Mouse (Mus musculus) kidney, adult 11 months (tissue): Measurements from ENCODE around the gene Gm20388.

Source experiments
- DNase-seq: peaks from one replicate; pipeline ENCODE4 v3.0.0; 2022

Gene Gm20388

GRCm38 (mm10) chr8:122871663-122872062 lies 2961.0 kb downstream of the Gm20388 start:
- DNase-seq, result no peak

GRCm38 (mm10) chr8:122873171-122873570 lies 2962.5 kb downstream of the Gm20388 start:
- DNase-seq, result no peak

GRCm38 (mm10) chr8:122875186-122875585 lies 2964.5 kb downstream of the Gm20388 start:
- no peak for DNase-seq

GRCm38 (mm10) chr8:122878231-122878630 lies 2967.6 kb downstream of the Gm20388 start:
- no peak for DNase-seq

GRCm38 (mm10) chr8:122880302-122880701 lies 2969.7 kb downstream of the Gm20388 start:
- DNase-seq, result no peak

- no peak for DNase-seq
These were observed 2973.0 kb downstream of the Gm20388 start for GRCm38 (mm10) chr8:122883671-122884070.

- DNase-seq, result no peak
These were observed 2980.8 kb downstream of the Gm20388 start for GRCm38 (mm10) chr8:122891440-122891839.

GRCm38 (mm10) chr8:122893451-122893850 lies 2982.8 kb downstream of the Gm20388 start:
- no peak for DNase-seq

- no peak for DNase-seq
These were observed 2985.7 kb downstream of the Gm20388 start for GRCm38 (mm10) chr8:122896317-122896716.

- no peak for DNase-seq
These were observed 2986.6 kb downstream of the Gm20388 start for GRCm38 (mm10) chr8:122897200-122897599.

GRCm38 (mm10) chr8:122898018-122898417 lies 2987.4 kb downstream of the Gm20388 start:
- no peak for DNase-seq

- DNase-seq, result no peak
These were observed 2987.8 kb downstream of the Gm20388 start for GRCm38 (mm10) chr8:122898473-122898872.

GRCm38 (mm10) chr8:122899085-122899484 lies 2988.4 kb downstream of the Gm20388 start:
- DNase-seq, result no peak

- DNase-seq, result no peak
These were observed 2990.8 kb downstream of the Gm20388 start for GRCm38 (mm10) chr8:122901476-122901875.

- DNase-seq, result no peak
These were observed 2991.4 kb downstream of the Gm20388 start for GRCm38 (mm10) chr8:122901892-122902515.

GRCm38 (mm10) chr8:122902581-122902980 lies 2991.9 kb downstream of the Gm20388 start:
- DNase-seq, result no peak

GRCm38 (mm10) chr8:122903002-122903401 lies 2992.4 kb downstream of the Gm20388 start:
- DNase-seq, result no peak

GRCm38 (mm10) chr8:122904496-122904895 lies 2993.9 kb downstream of the Gm20388 start:
- no peak for DNase-seq

GRCm38 (mm10) chr8:122905346-122905745 lies 2994.7 kb downstream of the Gm20388 start:
- no peak for DNase-seq

GRCm38 (mm10) chr8:122906463-122907021 lies 2995.9 kb downstream of the Gm20388 start:
- DNase-seq, result peak; percentile 91

GRCm38 (mm10) chr8:122912150-122912549 lies 3001.5 kb downstream of the Gm20388 start:
- no peak for DNase-seq

GRCm38 (mm10) chr8:122912871-122913270 lies 3002.2 kb downstream of the Gm20388 start:
- DNase-seq, result no peak

- no peak for DNase-seq
These were observed 3006.1 kb downstream of the Gm20388 start for GRCm38 (mm10) chr8:122916766-122917165.

- no peak for DNase-seq
These were observed 3007.1 kb downstream of the Gm20388 start for GRCm38 (mm10) chr8:122917531-122918392.
